Mouse (Mus musculus): ENCODE data around the gene Irs2.

Gene Irs2

DNA sequence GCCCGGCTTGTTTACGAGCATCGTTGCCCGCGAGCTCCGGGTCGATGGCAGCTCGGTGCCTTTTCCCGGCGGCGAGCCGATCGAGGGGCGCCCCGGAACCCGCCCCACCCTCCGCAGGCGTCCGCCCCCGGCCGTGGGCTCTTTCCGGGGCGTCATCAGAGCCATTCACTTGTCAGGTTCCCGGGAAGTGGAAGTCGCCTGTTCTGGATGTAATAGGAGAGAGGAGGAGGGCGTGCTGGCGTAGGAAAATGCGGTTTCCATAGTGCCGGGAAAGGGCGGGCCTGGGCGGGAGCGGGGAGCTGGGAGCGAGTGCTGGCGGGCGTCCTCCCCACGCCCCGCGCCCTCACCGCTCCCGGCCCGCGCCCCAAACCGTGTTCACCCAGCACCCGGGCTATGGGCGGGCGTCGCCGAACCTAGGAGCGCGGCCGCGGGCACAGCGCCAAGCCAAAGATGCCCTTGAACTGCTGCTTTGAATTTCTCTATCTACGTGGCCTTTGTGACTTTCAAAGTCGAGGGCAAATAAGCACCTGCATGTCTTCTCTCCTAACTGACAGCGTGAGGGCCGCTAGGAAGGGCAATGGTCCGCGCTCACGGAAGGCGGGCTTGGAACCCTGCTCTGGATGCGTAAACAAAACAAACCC, 1.3 kb upstream of the Irs2 start:
- DNase-seq (ENCODE audit: low spot score in 2 of 2): peak; percentile 42 to 45

DNA sequence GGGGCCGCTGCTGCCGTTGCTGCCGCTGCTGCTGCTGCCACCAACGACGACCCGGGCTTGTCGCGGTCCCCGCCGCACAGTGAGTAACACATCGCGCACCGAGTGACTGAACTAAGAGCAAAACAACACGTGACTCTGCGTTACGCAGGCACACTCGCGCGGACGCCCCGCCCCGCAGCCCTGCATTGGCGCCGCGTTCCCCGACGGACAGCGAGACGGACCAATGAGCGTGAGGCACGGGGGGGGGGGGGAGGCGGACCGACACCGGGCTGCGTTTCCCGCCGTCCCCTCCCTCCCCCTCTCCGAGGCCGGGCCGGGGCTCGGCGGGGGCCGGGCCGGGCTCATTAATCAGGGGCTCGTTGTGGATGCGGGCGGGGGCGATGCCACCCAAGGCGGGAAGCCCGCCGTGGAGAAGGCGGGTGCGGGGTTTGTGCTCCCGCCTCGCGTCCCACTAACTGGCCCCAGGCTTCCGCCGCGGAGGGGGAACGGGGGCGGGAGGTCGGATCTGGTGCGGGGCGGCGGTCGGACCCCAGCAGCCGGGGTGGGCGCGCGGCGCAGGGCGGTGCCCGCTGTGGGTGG, 673 bp upstream of the Irs2 start:
- peak; percentile 96 for DNase-seq (ENCODE audit: low spot score in 2 of 2)

DNA sequence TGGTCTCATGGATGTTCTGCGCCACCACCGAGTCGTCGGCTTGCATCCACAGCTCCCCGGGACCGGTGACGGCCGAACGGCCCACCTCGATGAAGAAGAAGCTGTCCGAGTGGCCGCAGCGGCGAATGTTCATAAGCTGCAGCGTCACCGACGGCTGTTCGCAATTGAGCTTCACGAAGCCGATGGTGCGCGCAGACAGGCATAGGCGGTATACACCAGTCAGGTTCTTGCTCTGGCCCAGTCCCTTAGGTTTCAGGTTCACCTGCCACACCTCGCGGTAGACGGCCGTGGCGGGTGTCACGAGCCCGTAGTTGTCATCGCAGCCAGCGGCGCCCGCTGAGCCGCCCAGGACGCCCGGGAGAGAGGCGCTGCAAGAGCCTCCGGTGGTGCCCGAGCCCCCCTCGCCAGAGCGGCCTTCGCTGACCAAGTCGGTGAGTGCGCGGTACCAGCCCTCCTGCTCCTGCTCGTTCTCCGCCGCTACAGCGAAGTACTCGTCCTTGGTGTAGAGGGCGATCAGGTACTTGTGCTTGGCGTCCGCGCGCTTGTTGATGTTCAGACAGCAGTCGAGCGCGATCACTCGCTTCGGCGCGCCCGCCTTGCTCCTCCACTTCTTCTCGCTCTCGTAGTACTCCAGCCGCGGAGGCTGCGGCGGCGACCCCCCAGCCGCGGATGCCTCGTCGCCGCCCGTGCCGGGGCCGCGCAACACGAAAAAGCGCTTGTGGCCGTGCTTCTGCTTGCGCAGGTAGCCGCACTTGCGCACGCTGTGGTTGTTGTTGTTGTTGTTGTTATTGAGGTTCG, 478 bp downstream of the Irs2 start:
- DNase-seq (ENCODE audit: low spot score in 2 of 2): peak; percentile 44 to 48

DNA sequence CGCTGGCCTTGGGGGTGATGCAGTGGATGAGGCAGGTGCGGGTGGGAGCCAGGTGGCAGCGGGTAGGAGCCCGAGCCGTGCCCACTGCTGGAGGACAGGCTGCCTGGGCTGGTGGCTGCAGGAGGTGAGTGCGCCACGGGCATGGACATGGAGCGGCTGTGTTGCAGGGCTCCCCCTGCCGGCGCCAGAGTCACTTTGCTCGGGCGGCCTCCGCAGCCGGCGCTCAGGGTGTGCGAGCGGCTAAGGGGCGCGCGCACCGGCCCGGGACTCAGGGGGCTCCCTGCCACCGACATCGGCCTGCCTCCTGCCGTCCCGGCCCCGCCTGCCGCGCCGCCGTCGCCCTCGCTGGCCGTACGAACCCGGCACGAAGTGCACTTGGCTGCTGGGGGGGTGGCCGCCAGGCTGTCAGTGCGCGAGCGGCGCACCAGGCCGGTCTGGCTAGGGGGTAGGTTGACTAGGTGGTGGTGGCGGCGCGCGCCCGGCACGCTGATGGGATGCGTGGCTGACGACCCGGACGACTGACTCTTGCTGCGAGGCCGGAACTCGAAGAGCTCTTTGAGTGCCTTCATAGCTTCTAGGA, 1.2 kb downstream of the Irs2 start:
- DNase-seq (ENCODE audit: low spot score in 2 of 2): peak; percentile 77 to 88

DNA sequence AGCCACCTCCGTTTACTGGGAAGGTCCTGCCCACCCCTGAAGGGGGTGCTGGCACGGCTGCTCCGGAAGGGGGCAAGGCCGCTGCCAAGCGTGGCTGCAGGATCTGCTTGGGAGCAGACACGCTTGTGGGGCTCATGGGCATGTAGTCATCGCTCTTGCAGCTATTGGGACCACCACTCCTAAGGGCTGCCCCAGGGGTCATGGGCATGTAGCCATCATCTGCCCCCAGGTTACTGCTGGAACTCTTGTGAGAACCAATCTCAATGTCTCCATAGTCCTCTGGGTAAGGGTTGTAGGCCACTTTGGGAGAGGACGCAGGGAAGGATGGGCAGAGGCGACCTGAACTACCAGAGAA, 2.0 kb downstream of the Irs2 start:
- DNase-seq (ENCODE audit: low spot score in 2 of 2): peak in 1 of 2 experiments; percentile 5

DNA sequence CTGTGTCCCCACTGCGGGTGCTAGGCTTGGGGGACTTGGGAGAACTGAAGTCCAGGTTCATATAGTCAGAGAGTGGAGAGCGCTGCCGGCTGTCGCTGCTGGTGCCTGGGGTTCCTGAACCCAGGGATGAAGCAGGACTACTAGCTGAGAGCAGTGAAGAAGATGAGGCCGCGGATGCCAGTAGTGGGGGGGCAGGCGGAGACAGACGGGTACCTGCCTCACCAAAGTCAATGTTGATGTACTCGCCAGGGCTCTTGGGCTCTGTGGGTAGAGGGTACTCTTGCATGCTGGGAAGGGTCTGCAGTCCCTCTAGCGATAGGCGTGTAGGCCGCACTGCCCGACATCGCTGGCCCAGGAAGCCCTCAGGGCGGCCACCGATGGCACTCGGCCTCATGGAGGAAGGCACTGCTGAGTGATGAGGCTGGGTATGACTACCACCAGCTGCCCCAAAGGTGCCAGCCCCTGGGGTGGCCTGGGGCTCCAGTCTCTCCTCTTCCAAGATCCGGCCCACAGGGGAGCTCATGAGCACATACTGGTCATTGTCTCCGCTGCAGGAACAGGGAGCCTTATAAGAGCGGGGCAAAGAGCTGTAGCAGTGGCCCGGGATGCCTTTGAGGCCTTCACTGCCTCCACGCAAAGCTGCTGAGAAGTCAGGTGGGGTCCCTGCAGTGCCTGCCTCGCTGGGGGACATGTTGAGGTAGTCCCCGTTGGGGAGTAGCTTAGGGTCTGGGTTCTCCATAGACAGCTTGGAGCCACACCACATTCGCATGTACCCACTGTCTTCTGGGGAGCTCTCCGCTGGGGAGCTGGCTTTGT, 2.6 kb downstream of the Irs2 start:
- DNase-seq (ENCODE audit: low spot score in 2 of 2): peak in 1 of 2 experiments; percentile 8

DNA sequence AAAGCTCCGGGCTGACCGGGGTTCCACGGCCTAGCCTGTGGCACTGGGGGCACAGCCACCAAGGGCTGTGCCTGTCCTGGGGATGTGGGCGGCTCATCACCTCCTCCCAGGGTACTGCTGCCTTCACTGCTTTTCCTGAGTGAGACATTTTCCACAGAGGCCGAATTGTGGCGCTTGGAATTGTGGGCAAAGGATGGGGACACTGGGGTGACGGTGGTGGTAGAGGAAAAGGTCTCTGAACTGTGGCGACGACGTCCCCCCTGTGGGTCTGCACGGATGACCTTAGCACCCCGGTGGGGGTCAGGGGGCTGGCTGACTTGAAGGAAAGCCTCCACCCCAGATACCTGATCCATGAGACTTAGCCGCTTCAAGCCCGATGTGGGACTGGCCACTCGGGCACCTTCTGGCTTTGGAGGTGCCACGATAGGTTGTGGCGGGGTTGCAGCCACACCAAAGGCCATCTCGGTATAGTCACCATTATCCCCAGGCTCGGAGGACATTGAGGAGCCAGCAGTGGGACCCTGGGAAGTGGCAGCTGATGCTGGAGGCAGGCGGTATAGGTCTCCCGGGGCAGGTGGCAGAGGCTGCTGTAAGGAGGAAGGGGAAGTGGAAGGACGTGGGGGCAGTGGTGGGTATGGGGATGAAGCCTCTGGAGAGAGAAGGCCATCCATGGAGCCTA, 3.3 kb downstream of the Irs2 start:
- no peak for DNase-seq (ENCODE audit: low spot score in 2 of 2)

DNA sequence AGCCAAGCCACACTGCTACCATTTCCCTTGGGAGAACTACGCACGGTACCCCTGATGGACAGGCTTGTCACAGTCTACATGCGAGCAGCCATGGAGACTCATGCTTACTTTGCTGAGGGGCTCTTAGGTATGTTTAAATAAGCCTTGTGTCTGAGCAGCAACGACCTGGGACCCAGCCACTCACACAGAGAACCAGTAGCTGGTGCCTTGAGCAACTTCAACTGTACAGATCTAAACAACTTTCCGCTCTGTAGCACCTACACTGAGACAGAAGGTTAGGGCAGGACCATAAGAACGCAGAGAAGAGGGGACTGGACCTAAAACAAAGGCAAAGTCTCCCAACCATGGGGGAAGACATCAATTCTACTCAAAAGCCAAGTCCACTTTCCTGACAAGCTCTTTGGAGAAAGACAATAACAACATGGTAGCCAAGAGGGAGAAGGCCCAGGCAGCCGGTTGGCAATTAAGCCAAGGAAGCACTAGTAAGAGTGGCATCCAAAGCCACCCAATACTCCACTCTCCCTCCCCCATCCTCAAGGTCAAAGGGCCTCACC, 4.3 kb downstream of the Irs2 start:
- DNase-seq (ENCODE audit: low spot score in 2 of 2): no peak

DNA sequence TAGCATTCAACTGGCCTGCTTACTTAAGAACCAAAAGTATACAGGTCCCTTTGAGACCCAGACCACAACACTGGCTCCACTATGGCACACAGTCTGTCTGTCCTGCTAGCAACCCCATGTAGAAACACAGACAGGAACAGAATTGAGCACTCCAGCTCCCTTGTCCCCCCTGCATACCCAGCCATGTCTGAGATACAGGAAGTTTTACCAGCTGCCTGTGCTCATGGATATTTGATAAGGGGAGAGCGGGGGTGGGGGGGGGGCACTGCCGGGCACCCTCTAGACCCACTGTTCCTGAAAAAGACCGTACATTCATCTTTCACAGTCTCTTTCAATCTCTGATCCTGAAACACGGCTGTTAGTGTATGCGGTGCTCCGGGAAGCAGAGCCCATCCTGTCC, 5.0 kb downstream of the Irs2 start:
- DNase-seq (ENCODE audit: low spot score in 2 of 2): no peak

DNA sequence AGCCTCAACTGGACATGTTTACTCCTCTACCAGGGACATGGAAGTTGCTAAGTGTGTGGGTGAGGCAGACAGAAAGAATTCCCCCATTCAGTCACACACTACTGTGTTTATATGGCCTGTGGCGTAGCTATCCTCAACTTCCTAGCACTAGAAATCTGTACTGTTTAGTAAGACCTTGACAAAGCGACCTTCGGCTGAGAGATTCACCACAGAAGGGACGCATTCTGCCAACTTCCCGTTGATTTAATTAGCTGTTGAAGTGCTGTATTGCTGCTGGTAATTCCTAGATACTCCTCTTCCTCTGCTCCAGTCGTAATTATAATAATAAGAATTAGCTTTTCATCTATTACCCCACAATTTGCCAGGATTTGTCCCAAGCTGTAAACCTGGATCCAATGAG, 5.4 kb downstream of the Irs2 start:
- DNase-seq (ENCODE audit: low spot score in 2 of 2): no peak

DNA sequence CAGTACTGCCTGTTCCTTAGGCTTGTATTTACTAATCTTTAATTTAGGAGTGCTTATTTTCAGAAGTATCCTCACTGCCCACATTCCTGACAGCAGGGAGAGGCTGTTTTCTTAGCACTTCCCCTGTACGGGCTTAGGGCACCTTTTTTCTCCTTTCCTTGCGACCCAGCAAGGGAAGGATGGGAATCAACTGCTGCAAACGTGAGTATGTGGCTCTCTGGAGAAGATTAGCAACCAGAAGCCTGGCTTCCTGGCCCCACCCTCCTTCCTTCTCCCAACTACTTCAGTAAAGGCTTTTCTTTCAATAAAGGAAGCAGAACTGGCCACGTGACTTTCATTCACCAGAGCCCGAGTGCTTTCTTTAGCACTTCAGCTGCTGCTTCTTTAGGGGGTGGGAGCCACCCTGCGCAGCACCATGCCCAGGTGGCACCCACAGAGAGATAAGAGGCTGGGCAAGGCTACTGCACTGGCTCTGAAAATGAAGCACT, 7.2 kb downstream of the Irs2 start:
- DNase-seq (ENCODE audit: low spot score in 2 of 2): peak; percentile 47

DNA sequence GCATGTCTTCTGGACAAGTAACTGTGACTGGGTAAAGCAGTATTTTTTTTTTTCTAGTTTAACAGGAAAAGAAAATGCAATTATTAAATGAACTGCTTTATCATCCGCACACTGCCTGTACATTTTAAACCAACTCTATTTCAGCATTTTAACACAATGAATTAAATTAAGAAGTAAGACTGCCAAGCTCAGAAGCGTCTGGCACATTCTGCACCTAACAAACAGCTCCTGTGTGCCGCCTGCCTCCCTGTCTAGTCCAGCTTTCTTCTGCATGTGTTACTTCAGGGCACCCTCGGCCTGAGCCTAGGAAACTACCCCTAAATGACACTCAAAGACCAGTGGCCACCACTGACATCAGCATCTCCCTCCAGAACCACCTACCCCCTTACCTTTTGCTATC, 8.7 kb downstream of the Irs2 start:
- DNase-seq (ENCODE audit: low spot score in 2 of 2): no peak

DNA sequence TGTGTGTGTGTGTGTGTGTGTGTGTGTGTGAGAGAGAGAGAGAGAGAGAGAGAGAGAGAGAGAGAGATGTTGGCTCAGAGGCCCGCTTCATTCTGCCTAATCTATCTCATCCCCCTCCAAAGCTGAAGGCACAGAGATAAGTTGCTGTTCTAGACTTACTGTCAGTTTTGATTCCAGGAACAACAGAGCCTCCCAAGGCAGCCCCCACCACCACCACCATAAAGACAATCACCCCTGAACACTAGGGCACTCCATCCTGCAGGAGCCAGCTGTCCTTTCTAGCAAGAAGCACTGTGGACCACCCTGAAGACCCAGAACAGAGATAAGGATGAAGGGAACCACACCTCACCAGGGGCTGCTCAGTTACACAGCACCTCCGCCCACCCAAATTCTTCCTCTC, 12.0 kb downstream of the Irs2 start:
- DNase-seq (ENCODE audit: low spot score in 2 of 2): no peak

DNA sequence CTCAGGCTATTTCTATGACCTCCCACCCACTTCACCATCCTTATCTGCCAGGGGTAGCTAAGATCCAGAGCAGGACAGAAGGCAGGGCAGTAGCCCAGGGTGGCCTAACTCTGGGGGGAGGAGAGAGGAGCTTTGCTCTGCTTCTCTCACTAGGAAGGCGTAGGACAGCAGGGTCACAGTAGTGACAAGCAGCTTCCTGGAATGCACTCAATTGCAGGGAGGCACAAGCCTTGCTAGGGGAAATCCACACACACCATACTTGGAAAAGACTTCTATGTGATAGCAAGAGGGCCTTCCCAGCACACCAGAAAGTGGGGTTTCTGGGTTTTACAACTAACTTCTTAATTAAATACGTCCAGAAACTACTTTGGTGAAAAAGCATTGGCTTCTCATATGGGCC, 12.5 kb downstream of the Irs2 start:
- DNase-seq (ENCODE audit: low spot score in 2 of 2): no peak

DNA sequence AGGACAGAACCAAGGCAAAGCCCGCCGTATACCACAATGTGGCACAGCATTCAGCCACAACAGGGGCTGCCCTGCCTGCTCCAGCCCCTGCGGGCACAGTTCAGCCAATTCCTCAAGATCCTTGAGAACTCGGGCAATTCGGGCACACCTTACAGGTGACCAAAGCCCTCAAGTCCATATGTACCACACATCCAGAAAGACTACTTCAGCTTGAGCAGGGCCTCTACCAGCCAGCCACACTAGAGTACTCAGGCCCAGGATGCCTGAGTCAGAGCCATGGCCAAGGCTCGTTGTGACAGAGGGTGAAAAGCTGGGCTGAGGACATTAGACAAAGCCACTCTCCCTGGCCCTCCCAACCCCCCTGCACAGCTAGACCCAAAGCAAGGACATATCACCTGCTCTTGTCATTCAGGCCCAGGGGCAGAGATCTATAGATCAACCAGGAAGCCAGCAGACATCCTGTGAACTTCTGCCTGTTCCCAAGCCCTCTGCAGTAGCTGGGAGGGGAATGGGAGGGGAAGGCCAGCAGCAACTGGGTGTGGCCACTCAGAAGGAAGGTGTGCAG, 13.8 kb downstream of the Irs2 start:
- no peak for DNase-seq (ENCODE audit: low spot score in 2 of 2)

DNA sequence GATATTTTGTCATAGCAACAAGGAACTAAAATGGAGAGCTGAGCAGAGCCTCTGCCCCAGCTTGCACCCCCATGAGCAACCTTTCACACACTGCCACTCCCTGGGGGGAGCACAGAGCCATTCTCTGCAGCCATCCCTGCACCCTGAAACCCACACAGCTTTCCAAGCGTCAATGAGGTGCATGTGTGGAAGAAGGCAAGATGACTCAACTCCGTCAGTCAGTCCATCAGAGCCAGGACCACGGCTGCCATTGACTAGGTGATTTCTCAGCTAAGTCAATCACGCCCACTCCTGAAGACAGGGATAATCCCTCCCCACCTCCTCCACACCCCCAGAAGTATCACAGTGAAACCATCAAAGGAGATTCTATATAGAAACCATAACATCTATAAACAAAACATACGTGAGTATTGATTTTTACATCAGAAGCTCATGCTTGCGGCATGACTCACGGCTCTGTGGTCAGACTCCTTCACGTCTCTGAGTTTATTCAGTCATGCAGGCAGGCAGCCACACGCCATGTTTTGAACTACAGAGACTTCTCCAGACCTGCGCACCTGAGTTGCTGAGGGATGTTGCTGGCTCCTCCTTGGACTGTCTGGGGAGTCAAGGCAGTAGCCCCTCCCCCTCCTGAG, 14.6 kb downstream of the Irs2 start:
- DNase-seq (ENCODE audit: low spot score in 2 of 2): no peak

DNA sequence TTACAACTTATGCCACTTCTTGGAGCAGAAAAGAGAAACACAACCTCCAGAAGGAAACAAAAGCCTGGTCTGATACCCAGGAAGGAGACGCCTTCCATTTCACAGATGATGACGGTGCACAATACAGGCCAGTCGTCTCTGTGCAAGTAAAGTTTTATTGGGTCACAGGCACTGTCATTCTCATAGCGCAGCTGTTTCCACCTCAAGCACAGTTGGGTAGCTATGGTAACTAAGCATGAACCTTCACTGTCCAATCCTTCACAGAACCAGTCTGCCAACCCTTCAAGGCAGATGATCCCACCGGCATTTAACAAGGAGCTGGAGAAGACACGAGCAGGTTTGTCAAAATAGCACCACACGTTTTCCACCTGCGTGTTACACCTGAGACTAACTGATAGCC, 16.2 kb downstream of the Irs2 start:
- no peak for DNase-seq (ENCODE audit: low spot score in 2 of 2)

DNA sequence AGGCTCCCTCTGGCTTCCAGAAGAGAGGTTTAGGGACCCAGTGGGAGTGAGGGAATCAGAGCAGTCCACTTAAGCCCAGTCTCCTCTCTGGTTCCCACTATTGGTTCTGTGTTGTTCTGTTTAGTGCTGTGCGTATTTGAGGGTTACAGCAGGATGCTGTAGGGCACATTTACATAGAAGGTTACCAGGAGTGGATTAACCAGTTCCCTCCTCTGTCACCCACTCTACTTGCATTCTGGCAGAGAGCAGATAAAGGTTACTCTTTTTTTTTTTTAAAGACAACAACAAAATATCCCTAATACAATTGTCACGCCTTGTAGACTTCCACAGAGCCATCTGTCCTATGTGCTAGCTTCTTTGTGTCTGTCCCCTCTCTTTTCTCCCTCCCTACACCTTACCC, 16.9 kb downstream of the Irs2 start:
- no peak for DNase-seq (ENCODE audit: low spot score in 2 of 2)

DNA sequence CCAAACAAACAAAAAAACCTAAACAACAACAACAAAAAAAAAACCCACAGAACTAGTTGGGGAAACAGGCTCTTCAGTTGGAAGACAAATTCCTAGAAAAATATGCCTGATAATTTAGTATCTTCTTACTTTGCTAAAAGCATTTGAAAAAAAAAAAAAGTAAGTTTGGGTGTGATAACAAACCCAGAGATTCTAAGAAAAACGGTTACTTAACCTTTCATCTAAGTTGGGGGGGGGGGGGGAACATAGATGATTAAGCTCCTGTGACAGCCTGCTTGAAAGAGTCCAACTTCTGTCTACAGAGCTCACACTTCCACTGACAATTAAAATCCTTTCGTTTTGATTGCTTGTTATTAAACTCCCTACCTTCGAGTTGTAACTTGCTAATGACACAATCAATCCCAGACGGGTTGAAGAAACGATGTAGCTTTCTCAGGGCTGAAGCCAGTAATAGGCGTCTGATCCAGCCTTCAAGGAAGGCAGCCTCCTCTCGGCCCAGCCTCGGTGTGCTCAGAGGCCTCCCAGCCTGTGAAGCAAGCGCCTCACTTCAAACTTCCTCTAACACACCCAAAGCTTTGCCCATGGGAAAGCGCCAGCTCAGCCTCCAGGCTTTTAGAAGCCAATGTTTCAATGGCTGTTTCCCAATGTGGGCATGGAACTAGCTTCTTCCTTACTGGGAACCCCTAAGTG, 17.7 kb downstream of the Irs2 start:
- no peak for DNase-seq (ENCODE audit: low spot score in 2 of 2)

DNA sequence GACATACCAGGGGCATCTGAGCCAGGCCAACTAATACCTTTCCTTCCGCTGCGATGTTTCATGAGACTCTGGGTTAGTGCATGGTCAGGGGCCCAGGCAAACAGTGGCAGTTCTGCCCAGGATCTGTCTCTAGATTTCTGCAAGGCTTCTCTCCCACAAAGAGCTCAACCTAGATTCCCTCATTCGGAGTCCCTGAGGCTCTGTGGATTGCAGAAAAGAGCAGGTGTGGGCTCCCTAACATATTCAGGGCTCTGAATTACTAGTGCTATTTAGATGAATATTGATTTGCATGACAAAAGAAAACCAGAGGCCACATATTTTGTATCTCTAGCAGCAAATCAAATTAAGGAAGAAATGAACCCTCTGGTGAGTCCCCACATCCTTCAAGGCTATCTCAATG, 18.3 kb downstream of the Irs2 start:
- no peak for DNase-seq (ENCODE audit: low spot score in 2 of 2)

Data from thymus, postnatal 10 days (tissue).